Mouse (Mus musculus) layer of hippocampus, adult 9-11 months (tissue): ENCODE data around the gene Tsga10.
A peak's percentile ranks its signal among the peaks of the same experiment; 100 is the strongest.
"Not testable (repeated sequence)": the region's sequence is repeated elsewhere in the genome, so short reads cannot be mapped to it uniquely, and the experiment has no call there.

ENCODE experiments used
- DNase-seq: peaks from one replicate; pipeline ENCODE4 v3.0.0; 2022

The Tsga10 gene

GRCm38 (mm10) chr1:37719030-37719723, 147.1 kb downstream of the Tsga10 start:
- DNase-seq, result peak; percentile 8

DNA sequence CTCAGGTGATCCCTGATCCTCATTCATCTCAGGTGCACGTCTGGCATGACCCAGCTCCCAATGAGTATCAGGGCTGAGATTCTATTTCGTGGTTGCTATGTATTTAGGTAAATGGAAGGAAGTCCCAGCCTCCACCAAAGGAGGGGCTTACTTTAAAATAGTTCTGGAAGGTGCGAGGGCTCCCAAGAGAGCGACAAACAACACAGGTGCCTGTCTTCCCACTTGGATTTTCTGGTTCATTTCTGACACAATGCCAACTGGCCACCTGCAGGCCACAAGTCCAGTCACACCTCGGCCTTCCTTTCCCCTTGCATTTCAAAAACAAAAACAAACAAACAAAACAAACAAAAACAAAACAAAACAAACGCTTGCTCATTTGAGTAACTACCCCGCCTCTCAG, 147.7 kb downstream of the Tsga10 start:
- peak; percentile 25 for DNase-seq

- DNase-seq, result peak; percentile 12
Measured at GRCm38 (mm10) chr1:37717415-37718195, 148.6 kb downstream of the Tsga10 start.

DNA sequence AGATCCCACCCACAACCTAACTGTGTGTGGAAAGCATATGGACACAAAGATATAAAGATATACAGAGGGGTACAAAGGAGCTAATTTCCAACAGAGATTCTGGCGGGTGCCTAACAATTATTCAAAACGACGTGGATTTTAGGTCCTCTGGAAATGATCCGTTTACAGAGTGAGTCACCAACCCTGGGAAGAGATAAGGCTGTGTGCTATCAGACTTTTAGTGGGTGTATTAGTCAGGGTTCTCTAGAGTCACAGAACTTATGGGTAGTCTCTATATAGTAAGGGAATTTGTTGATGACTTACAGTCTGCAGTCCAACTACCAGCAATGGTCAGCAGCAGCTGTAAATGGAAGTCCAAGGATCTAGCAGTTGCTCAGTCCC, 153.9 kb downstream of the Tsga10 start:
- not testable (repeated sequence) for DNase-seq

- DNase-seq, result no peak
Measured at GRCm38 (mm10) chr1:37711596-37712356, 154.5 kb downstream of the Tsga10 start.

DNA sequence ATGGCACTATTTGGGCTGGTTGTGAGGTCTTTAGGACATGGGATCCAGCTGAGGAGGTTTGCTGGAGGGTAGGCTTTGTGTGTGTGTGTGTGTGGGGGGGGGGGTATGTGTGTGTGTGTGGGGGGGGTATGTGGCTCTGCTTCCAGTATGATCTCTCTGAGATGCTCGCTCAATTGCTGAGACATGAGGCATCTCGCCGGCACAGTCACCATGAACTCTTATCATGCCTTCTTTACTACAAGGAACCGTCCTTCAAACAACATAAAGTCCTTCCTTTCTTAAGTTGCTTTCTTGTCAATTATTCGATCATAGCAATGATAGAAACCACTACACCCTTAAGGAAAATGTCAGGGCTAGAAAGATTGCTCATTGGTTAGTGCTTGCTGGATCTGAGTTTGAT, 155.1 kb downstream of the Tsga10 start:
- DNase-seq, result no peak

DNA sequence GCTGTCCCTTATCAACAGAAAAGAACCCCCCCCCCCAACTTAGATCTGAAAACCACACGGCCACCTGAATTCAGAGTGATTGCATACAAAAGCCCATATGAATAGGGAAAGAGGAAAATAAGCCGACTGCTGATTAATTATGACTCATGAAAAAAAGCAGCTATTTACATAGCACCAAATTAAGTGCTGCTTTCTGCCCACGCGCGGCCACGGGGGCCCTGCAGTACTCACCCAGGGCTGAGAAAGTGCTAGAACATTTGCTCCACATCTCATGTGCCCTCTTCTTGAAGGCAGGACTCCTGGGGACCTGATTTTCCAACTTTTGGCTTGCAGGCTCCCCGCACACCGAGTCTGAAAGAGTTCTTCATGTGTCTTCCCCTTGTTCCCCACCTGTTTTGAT, 156.5 kb downstream of the Tsga10 start:
- no peak for DNase-seq

DNA sequence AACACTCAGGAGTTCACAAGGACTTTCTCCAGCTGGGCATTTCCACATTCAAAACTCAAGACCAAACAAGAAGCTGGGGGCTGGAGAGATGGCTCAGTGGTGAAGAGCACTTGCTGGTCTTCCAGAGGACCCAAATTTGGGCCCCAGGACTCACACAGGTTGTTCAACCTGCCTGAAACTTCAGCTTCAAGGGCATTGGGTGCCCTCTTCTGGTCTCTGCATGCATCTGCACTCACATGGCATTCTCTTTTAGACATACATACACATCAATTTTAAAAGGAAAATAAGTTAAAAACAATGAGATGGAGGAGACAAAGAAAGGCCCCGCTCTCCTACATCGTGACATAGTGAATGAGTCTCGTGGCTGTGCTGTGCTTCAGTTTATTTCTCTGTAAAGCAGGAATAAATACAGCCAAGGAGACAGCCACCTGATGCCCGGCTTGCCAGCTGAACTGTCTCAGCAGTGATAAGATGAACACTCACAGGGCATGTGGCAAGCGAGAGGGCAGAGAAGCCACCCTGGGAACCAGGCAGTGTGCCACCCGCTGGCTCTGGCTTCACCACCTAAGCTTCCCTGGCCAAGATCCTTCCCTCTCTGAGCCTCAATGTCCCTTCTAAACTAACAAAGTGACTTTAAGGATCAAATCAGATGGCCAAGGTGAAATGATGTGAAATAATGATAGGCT, 157.8 kb downstream of the Tsga10 start:
- DNase-seq, result no peak
